In the genomic region with DNA sequence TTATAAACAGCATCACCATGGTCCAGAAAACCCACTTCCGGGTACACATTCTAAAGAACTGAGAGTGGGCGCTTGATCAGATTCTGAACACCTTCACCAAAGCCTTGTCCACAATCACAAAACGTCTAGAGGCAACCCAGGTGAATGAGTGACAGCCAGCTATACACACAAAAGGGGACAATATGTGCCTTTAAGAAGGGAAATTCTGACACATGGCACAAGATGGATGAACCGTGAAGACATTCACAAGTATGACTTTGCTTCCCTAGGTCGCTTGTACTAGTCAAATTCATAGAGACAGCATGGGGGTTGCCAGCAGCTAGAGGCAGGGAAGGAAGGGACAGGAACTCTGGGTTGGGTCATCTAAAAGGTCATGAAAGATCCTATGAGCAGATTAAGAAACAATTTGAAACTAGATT, we compare ENCODE assay signal across 23 mouse cellular contexts. TPM values are rescaled to one million over a fixed set of nuclear protein-coding genes. Genes with fewer than 3 reads are reported as not detected.
DNase-seq lines count a peak whose midpoint lies in the region; ATAC-seq and TF ChIP-seq lines count a peak whose summit lies in the region.
"Had no signal": no experiment of that assay in that cellular context is flagged by ENCODE, and none has a peak within 500 bp of the region (broad histone marks: within the 10 kb centered on the region; RNA-seq: fewer than 3 reads in every experiment).

No protein-coding gene starts in this region.

- ATAC-seq in monocyte, adult 5-6 weeks (replicated peaks; ENCODE audit: insufficient number of reproducible peaks, low FRiP score, low TSS enrichment, poor library complexity, severe bottlenecking), result peak; percentile 92
- ATAC-seq in erythroid progenitor cell, adult 5-6 weeks (replicated peaks; ENCODE audit: low FRiP score, poor library complexity, severe bottlenecking), result no peak
- ATAC-seq: forebrain, embryonic 14.5 days; hindbrain, postnatal 0 days; intestine, embryonic 16.5 days; Patski had no signal

- TF ChIP-seq EP300 in CH12.LX (IDR thresholded peaks at IDR 0.05; ENCODE audit: low read length), result peak; percentile 44

- DNase-seq in 416B (ENCODE audit: low read depth) (peak; percentile 77), CH12.LX (ENCODE audit: extremely low read depth) (peak; percentile 74)
- peak; percentile 53 for DNase-seq in induced T-regulatory cell, adult 2 months (ENCODE audit: low read depth)
- no peak for DNase-seq in spleen, postnatal 4 days (ENCODE audit: low spot score in 2 of 2)
- DNase-seq in heart, adult 8-10 months (ENCODE audit: low spot score), result no peak
- DNase-seq: adrenal gland, adult 2 months; adrenal gland, postnatal 25 days; cerebellum, adult 2 months; cerebellum, postnatal 14 days; gastrocnemius, adult 2 months; gastrocnemius, postnatal 25 days; heart, adult 11 months; heart, postnatal 14 days had no signal

- peaks cover 18 to 54% of the 10 kb centered on the region in 2 experiments for H3K4me1 ChIP-seq in CH12.LX (ENCODE audit: control insufficient read depth in 1 of 2, insufficient read depth in 2 of 2)
- H3K4me1 ChIP-seq: embryonic facial prominence, embryonic 13.5 days; heart, embryonic 15.5 days; hindbrain, embryonic 13.5 days had no signal

- H3K4me3 ChIP-seq in CH12.LX (replicated peaks in 1 of 3; ENCODE audit: low read depth in 2 of 3, low read length in 2 of 3, poor library complexity in 1 of 3), result no peak overlapping the region
- H3K4me3 ChIP-seq: embryonic facial prominence, embryonic 13.5 days; gastrocnemius, adult 2 months; heart, embryonic 15.5 days; hindbrain, embryonic 13.5 days had no signal

- TF ChIP-seq CTCF in CH12.LX (conservative IDR thresholded peaks at IDR 0.05 in 1 of 2, IDR thresholded peaks at IDR 0.05 in 1 of 2; ENCODE audit: low read depth in 2 of 2, low read length in 2 of 2), result no peak

- H3K27ac ChIP-seq in CH12.LX (ENCODE audit: insufficient read depth, low read depth), result peak overlapping the region; percentile 18; the same call in 1 of the 2 replicates
- H3K27ac ChIP-seq: embryonic facial prominence, embryonic 13.5 days; gastrocnemius, adult 2 months; heart, embryonic 15.5 days; hindbrain, embryonic 13.5 days; hindbrain, postnatal 0 days had no signal

- in situ Hi-C loops in CH12.LX (cut with MboI; ENCODE audit: low pct_ligation_motif_present, low pct_unique_long_range_greater_than_20kb, low sequenced_read_pairs), result no loop called here

- no peaks in the 10 kb centered on the region for H3K27me3 ChIP-seq in CH12.LX (replicated peaks)
- H3K27me3 ChIP-seq: embryonic facial prominence, embryonic 13.5 days; heart, embryonic 15.5 days; hindbrain, embryonic 13.5 days; Patski had no signal

- no peaks in the 10 kb centered on the region for H3K9me3 ChIP-seq in CH12.LX (replicated peaks; ENCODE audit: low read length)
- H3K9me3 ChIP-seq: embryonic facial prominence, embryonic 13.5 days; heart, embryonic 15.5 days; hindbrain, embryonic 13.5 days had no signal

- no peaks in the 10 kb centered on the region for H3K36me3 ChIP-seq in CH12.LX (replicated peaks in 1 of 2; ENCODE audit: control insufficient read depth in 1 of 2, insufficient read depth in 1 of 2, low read length in 1 of 2)
- H3K36me3 ChIP-seq: heart, embryonic 15.5 days; hindbrain, embryonic 13.5 days had no signal

- TF ChIP-seq POLR2A in CH12.LX (IDR thresholded peaks at IDR 0.05; ENCODE audit: low read depth, low read length), result no peak

- dilution Hi-C loops in CH12.LX (cut with MboI; ENCODE audit: extremely low pct_ligation_motif_present, extremely low pct_unique_long_range_greater_than_20kb, low sequenced_read_pairs), result no loop called here

- peaks cover 2% of the 10 kb centered on the region for H3K79me2 ChIP-seq in CH12.LX (replicated peaks; ENCODE audit: control insufficient read depth, extremely low read depth, insufficient read depth, poor library complexity, severe bottlenecking)

- no peak overlapping the region for H3K9ac ChIP-seq in CH12.LX (ENCODE audit: insufficient read depth, low read depth)
- H3K9ac ChIP-seq: embryonic facial prominence, embryonic 13.5 days; heart, embryonic 15.5 days; hindbrain, embryonic 13.5 days had no signal

- TF ChIP-seq RAD21 in CH12.LX (IDR thresholded peaks at IDR 0.05; ENCODE audit: low read depth, low read length), result no peak

- H3K4me2 ChIP-seq in CH12.LX (ENCODE audit: insufficient read depth, low read depth, poor library complexity, severe bottlenecking), result peak overlapping the region; percentile 49
- H3K4me2 ChIP-seq: embryonic facial prominence, embryonic 13.5 days; heart, embryonic 11.5 days; heart, embryonic 15.5 days; hindbrain, embryonic 13.5 days had no signal

TF ChIP-seq in CH12.LX, 34 proteins besides CTCF, POLR2A, EP300 and RAD21:
- TF ChIP-seq MYC (IDR thresholded peaks at IDR 0.05; ENCODE audit: low read depth, low read length) (peak; percentile 67; the same call in 1 of the 2 replicates), NELFE (IDR thresholded peaks at IDR 0.05; ENCODE audit: low read depth, low read length) (no peak), JUN (IDR thresholded peaks at IDR 0.05; ENCODE audit: insufficient read depth, low read depth, low read length) (peak; percentile 58; the same call in 1 of the 2 replicates), JUND (conservative IDR thresholded peaks at IDR 0.05; ENCODE audit: low read depth, low read length) (peak; percentile 62), USF1 (IDR thresholded peaks at IDR 0.05; ENCODE audit: low read depth, low read length) (no peak), SIN3A (IDR thresholded peaks at IDR 0.05; ENCODE audit: low read length) (0 out of 2 replicates have a peak, but pooled peaks have one; percentile 39), TCF12 (IDR thresholded peaks at IDR 0.05; ENCODE audit: low read depth, low read length) (0 out of 2 replicates have a peak, but pooled peaks have one; percentile 17), ELF1 (IDR thresholded peaks at IDR 0.05; ENCODE audit: low read depth, low read length) (peak; percentile 73), NRF1 (IDR thresholded peaks at IDR 0.05; ENCODE audit: low read depth, low read length) (no peak), MXI1 (IDR thresholded peaks at IDR 0.05; ENCODE audit: low read depth, low read length) (peak; percentile 45; the same call in 1 of the 2 replicates), TBP (conservative IDR thresholded peaks at IDR 0.05; ENCODE audit: low read depth, low read length) (0 out of 2 replicates have a peak, but pooled peaks have one; percentile 22), MEF2A (IDR thresholded peaks at IDR 0.05; ENCODE audit: borderline replicate concordance, low read depth, low read length) (0 out of 2 replicates have a peak, but pooled peaks have one; percentile 13)

RNA-seq across cellular contexts. Expression of gene Bcl2, which starts 36.0 kb away (rescaled TPM):
- total RNA-seq in CH12.LX (2012; rRNA removed), result 7.6 and 13.6 TPM in 2 replicates
- total RNA-seq in CH12.LX (2014; rRNA removed), result 8.7 and 9.6 TPM in 2 replicates
- polyA plus RNA-seq in CH12.LX (2012; ENCODE audit: insufficient read length, low read depth), result 4.5 and 4.7 TPM in 2 replicates
- total RNA-seq in monocyte, adult 5-6 weeks (2017), result 64.9 to 109 TPM (median 65.0 TPM) in 3 replicates
- 3.6 and 6.7 TPM in 2 replicates for total RNA-seq in erythroid progenitor cell, adult 5-6 weeks (2015; ENCODE audit: low replicate concordance)
- total RNA-seq in erythroid progenitor cell, adult 5-6 weeks (2017; ENCODE audit: low replicate concordance), result 1.1 and 1.9 TPM in 2 replicates
- total RNA-seq in heart, adult 8-10 months (2022), result 1 to 10 TPM; 3.7 to 5.4 (median 4.2) TPM

Comparison
In these comparisons a context has a peak if more than half of its experiments do, and no peak if none do; other contexts are left out.
1. DNase-seq: peak in 416B (single experiment), CH12.LX (single experiment) and induced T-regulatory cell, adult 2 months (single experiment); none in spleen, postnatal 4 days (0 of 2) and heart, adult 8-10 months (single experiment).